Mouse (Mus musculus) naive thymus-derived CD4-positive, alpha-beta T cell, adult 5 months (primary cell): Measurements from ENCODE around the gene St6gal2. TPM values are rescaled to one million over a fixed set of nuclear protein-coding genes. Genes with fewer than 3 reads are reported as not detected.

Experiments used
- polyA plus RNA-seq: library from polyadenylated mRNA; unstranded; fragments of 100-300 nt; shearing (Covaris generic); gene quantifications from one replicate; pipeline ENCODE4 v1.2.1, GENCODE M21; 2017

The St6gal2 gene
- not detected for polyA plus RNA-seq

DNA sequence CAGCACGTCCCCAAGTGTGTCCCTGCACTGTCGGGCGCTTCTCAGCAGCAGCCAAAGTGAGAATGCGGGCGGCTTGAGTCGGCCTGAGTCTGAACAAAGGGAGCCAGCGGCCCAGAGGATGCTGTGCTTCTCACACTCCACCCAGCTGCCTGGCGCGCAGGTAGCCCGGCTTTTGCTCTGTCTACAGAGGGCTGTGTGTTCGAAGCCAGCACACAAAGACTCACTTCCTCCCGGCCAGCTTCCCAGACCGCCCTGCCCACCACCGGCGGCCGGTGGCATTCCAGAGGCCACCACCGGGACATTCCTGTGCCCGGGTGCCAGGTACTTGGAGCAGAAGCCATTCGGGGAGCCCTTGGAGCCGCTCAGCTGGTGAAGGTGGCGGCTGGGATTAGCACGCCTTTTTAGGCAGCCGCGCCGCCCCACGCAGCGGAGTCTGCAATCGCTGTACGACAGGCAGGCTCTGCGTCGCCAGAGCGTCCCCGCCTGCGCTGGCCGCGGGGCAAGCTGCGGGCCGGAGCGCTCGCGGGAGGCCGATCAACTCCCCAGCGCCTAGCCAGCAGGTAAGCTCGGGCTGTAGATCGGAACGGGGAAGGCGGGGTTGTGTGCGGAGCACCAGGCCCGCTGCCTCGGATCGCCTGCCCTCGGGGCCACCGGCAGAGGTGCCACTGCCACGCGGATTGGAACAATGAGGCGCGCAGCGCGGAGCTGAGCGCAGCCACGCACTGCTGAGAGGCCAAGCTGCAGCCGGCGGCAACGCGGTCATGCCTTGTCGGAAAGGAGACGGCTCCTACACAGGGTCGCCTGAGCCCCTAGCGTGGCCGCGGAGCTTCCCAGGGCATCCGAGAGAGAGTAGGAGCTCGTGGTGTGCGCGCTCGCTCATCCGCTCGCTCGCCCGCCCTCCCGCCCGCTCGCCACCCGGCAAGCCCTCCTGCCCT, at the start of gene St6gal2:
Gene St6gal2 (plus strand): TSS at position 133 of the 935 bp plus-strand sequence.

Other genes with a start within 250 kb of the St6gal2 start
- not detected for gene Vmn2r118, start 179.8 kb downstream of the St6gal2 start, polyA plus RNA-seq